Mouse (Mus musculus) olfactory bulb, adult 2 months (tissue): ENCODE measurements around the gene Arhgef11. TPM values are rescaled to one million over a fixed set of nuclear protein-coding genes. Genes with fewer than 3 reads are reported as not detected.
"Not testable (repeated sequence)": the region's sequence is repeated elsewhere in the genome, so short reads cannot be mapped to it uniquely, and the experiment has no call there.

ENCODE experiments used
- H3K27ac ChIP-seq: fragments of 200-500 bp; 2 replicates; pipeline ENCODE4 v1.5.1; 2012; ENCODE audit warnings: low read depth, low read length; ENCODE audit not compliant: insufficient read depth
- H3K4me1 ChIP-seq: fragments of 200-500 bp; 2 replicates; pipeline ENCODE4 v1.6.1; 2012; ENCODE audit warnings: low read length; ENCODE audit not compliant: control insufficient read depth, insufficient read depth
- H3K4me3 ChIP-seq: fragments of 200-500 bp; 2 replicates; pipeline ENCODE4 v1.5.1; 2012; ENCODE audit warnings: mild to moderate bottlenecking, low read depth, low read length, moderate library complexity; ENCODE audit not compliant: insufficient read depth
- CTCF ChIP-seq: fragments of 200-500 bp; IDR thresholded peaks from 2 replicates; pipeline ENCODE4 v1.5.1; 2012; ENCODE audit warnings: low read depth, mild to moderate bottlenecking, low read length, moderate library complexity; ENCODE audit not compliant: insufficient read depth
- POLR2A ChIP-seq: fragments of 200-500 bp; IDR thresholded peaks from 2 replicates; pipeline ENCODE4 v1.6.1; 2012; ENCODE audit warnings: mild to moderate bottlenecking, low read depth, low read length, moderate library complexity; ENCODE audit not compliant: insufficient read depth
- WGBS: fragments of 180-500 bp; shearing (Covaris S2); methylation state at CpG from one replicate; pipeline ENCODE4 v1.1.7; 2018; 5-methylcytosine and 5-hydroxymethylcytosine counted together
- polyA plus RNA-seq: library from polyadenylated mRNA; stranded (reverse); fragments of >200 nt; gene quantifications from 2 replicates; pipeline ENCODE4 v1.2.4, GENCODE M21; 2012; ENCODE audit warnings: low replicate concordance; ENCODE audit not compliant: missing spikeins, insufficient read depth, insufficient read length

The Arhgef11 gene
- polyA plus RNA-seq: not detected in 2 replicates

GRCm38 (mm10) chr3:87616957-87617810 lies at the start of gene Arhgef11:
Gene Arhgef11 (plus strand): TSS chr3:87617559.
- Histone ChIP-seq H3K4me3 (peak within 1 kb of the TSS; percentile 98), H3K27ac (peak within 1 kb of the TSS; percentile 80), H3K4me1 (peaks cover 2% of the 10 kb centered on the region; the same call in 1 of the 2 replicates)
- 5% methylated on average over 68 of the region's 101 CpGs for WGBS
- TF ChIP-seq POLR2A (peak; percentile 90), CTCF (no peak)

- peaks cover 5% of the 10 kb centered on the region for H3K4me1 ChIP-seq
- H3K27ac ChIP-seq: no peak overlapping the region
- WGBS: 97% methylated on average over 5 of the region's 5 CpGs
- no peak overlapping the region for H3K4me3 ChIP-seq
- TF ChIP-seq CTCF: no peak
- TF ChIP-seq POLR2A: no peak
Measured at GRCm38 (mm10) chr3:87568681-87569080, 48.7 kb upstream of the Arhgef11 start.

GRCm38 (mm10) chr3:87575766-87576165 lies 41.6 kb upstream of the Arhgef11 start:
- WGBS: 55% methylated on average over 6 of the region's 6 CpGs
- Histone ChIP-seq H3K4me3 (no peak overlapping the region), H3K4me1 (no peaks in the 10 kb centered on the region), H3K27ac (no peak overlapping the region)
- no peak for TF ChIP-seq POLR2A
- TF ChIP-seq CTCF: no peak

GRCm38 (mm10) chr3:87582259-87582658 lies 35.1 kb upstream of the Arhgef11 start:
- 93% methylated on average over 4 of the region's 4 CpGs for WGBS
- no peak overlapping the region for H3K27ac ChIP-seq
- no peaks in the 10 kb centered on the region for H3K4me1 ChIP-seq
- TF ChIP-seq CTCF (no peak), POLR2A (no peak)
- H3K4me3 ChIP-seq: no peak overlapping the region

GRCm38 (mm10) chr3:87593793-87594192 lies 23.6 kb upstream of the Arhgef11 start:
- TF ChIP-seq CTCF: no peak
- TF ChIP-seq POLR2A: no peak
- Histone ChIP-seq H3K4me1 (no peaks in the 10 kb centered on the region), H3K27ac (no peak overlapping the region), H3K4me3 (no peak overlapping the region)
- WGBS: 85% methylated on average over 5 of the region's 5 CpGs

GRCm38 (mm10) chr3:87595328-87595727 lies 22.0 kb upstream of the Arhgef11 start:
- not testable (repeated sequence) for H3K4me3 ChIP-seq, H3K27ac ChIP-seq, H3K4me1 ChIP-seq
- WGBS: 82% methylated on average over 4 of the region's 4 CpGs

- H3K4me1 ChIP-seq, H3K4me3 ChIP-seq, H3K27ac ChIP-seq: not testable (repeated sequence)
- WGBS: 95% methylated on average over 15 of the region's 15 CpGs
Measured at GRCm38 (mm10) chr3:87601077-87601476, 16.3 kb upstream of the Arhgef11 start.

GRCm38 (mm10) chr3:87616354-87616753 lies 1.0 kb upstream of the Arhgef11 start:
- Histone ChIP-seq H3K4me3 (no peak overlapping the region), H3K4me1 (peaks cover 2% of the 10 kb centered on the region; the same call in 1 of the 2 replicates), H3K27ac (no peak overlapping the region)
- TF ChIP-seq POLR2A (no peak), CTCF (no peak)
- 74% methylated on average over 4 of the region's 4 CpGs for WGBS

GRCm38 (mm10) chr3:87617811-87618130 lies 412 bp downstream of the Arhgef11 start:
- Histone ChIP-seq H3K4me1 (peaks cover 2% of the 10 kb centered on the region; the same call in 1 of the 2 replicates), H3K27ac (peak overlapping the region; percentile 80), H3K4me3 (peak overlapping the region; percentile 98)
- TF ChIP-seq POLR2A: no peak
- TF ChIP-seq CTCF: no peak
- WGBS: 0% methylated on average over 6 of the region's 6 CpGs
